Mouse (Mus musculus): ENCODE data around the gene Gm49405. TPM values are rescaled to one million over a fixed set of nuclear protein-coding genes. Genes with fewer than 3 reads are reported as not detected.
"Not testable (repeated sequence)": the region's sequence is repeated elsewhere in the genome, so short reads cannot be mapped to it uniquely, and the experiment has no call there.

Gene Gm49405
- total RNA-seq, 1 experiment from 2014 or later = 1.4 TPM

DNA sequence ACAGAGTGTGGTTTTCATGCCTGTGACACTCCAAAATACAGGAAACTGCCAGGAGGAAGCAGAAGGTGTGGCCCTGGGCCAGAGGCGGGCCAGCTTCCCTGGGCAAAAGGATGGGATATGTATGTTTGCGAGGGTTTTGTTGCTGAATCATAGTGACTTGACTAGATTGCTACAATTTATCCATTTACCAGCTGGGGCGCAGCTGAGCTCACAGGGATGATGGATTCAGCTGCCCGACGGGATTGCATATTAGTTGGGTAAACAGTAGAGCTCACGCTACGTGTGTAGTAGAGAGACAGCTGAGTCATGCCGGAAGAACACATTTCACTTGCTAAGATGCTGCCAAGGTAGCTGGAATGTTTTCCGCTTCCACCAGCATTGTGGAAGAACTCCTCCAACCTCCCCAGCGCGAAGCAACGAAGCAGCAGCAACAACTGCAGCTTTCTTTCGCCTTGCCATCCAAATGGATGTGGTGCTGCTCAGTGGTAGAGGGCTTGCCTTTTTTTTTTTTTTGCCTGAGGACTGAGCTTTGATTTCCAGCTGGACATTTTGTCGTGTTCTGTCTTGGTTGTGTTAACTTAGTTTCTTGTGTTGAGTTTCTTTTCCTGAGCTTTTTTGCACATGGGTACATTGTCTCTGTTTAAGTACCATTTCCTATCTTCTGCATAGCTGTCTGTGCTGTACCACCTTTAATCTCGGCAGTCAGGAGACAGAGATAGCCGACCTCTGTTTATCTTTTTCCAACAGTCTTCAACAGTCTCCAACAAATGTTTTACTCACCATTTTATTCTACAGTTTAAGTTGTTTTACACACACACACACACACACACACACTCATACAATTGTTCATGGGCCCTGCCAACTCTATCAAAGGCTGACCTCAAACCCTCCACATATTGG lies 45.8 kb downstream of the Gm49405 start, which contains the start of gene Gstp2:
Gene Gstp2 (minus strand): TSS at position 58 of the 900 bp plus-strand sequence.
- peak; percentile 59; the same call in 1 of the 2 replicates for ATAC-seq (replicated peaks; ENCODE audit: low read depth, poor library complexity, severe bottlenecking)

DNA sequence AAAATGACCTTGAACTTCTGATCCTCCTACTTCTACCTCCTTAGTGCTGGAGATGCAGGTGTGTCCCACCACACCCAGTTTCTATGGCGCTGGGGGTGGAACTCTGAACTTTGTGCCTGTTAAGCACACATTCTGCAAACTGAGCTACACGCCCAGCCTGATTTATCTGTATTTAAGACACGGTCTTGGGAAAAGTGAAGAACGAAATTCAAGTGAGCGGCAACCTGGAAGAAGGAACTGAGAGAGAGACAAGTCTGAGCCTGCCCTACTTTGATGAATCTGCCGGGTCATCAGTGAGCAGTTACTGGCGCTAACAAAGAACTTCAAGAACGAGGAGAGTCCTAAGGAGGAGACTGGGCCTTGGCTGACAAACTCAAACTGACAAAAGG lies 46.4 kb downstream of the Gm49405 start:
- ATAC-seq (replicated peaks; ENCODE audit: low read depth, poor library complexity, severe bottlenecking) = no peak

DNA sequence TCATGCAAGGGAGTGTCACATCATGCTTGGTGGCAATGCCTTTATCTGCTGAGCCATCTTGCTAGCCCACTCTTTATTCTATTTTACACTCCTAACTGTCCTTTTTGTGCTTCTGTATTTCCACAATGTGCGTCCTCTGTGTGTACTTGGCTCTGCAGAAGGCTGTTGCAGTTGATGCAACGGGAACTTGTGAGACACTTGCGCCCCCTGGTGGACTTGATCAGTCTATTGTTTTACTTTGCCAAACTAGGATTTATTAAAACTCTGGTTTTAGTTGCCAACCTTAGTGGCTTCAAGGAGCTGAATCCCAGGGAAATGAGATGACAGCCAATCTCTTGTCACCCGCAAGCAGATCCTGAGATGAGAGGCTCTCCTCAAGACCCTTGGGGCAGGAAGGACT lies 47.4 kb downstream of the Gm49405 start:
- ATAC-seq (replicated peaks; ENCODE audit: low read depth, poor library complexity, severe bottlenecking) = peak; percentile 69

GRCm38 (mm10) chr19:4049069-4049468 lies 48.6 kb downstream of the Gm49405 start:
- not testable (repeated sequence) for ATAC-seq (replicated peaks; ENCODE audit: low read depth, poor library complexity, severe bottlenecking)

DNA sequence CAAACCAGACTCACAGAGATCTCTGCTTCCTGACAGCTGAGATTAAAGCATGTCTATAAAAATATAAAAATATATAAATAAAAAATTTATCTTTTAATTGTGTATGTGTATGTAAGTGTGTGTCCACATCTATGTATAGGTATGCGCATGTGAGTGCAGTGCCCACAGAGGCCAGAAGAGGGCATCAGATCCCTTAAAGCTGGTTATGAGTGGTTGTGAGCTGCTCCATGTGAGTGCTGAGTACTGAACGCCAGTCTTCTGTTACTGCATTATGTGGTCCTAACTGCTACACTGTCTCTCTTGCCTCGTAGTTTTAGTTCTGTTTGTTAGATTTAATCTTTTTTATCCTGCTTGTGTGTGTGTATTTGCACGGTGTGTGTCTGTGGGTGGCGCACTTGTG lies 50.6 kb downstream of the Gm49405 start:
- ATAC-seq (replicated peaks; ENCODE audit: low read depth, poor library complexity, severe bottlenecking) = no peak

GRCm38 (mm10) chr19:4051741-4052515 lies 51.5 kb downstream of the Gm49405 start:
- 0 out of 2 replicates have a peak, but pooled peaks have one; percentile 45 for ATAC-seq (replicated peaks; ENCODE audit: low read depth, poor library complexity, severe bottlenecking)

DNA sequence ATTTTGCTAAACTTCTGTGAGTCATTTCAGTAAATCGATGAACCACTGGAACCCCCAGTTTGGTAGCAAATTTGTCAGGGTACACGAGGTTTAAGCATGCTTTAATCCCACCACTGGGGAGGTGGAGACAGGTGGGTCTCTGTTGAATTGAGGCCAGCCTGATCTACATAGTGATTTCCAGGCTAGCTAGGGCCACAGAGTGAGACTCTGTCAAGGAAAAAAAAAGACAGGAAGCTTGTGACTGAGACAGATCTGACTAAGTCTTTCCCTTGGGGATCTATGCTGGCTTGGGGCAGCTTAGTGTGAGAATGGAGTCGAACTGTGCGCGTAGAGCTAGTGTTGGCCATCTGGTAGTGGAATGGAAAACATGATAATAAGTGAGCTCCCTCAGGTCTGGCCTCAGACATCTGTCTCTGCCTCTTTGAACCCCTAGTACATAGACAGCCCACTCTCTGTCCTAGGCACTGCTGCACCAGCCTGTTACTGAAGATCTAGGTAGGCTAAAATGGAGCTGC lies 52.1 kb downstream of the Gm49405 start:
- no peak for ATAC-seq (replicated peaks; ENCODE audit: low read depth, poor library complexity, severe bottlenecking)

- ATAC-seq (replicated peaks; ENCODE audit: low read depth, poor library complexity, severe bottlenecking) = no peak
Observed at GRCm38 (mm10) chr19:4054613-4055012, 54.2 kb downstream of the Gm49405 start.

Other genes with a start within 250 kb of the Gm49405 start
- 36.5 and 51.6 TPM in 2 replicates for gene Kmt5b, start 233.2 kb upstream of the Gm49405 start, total RNA-seq (2017)
- 30.9 and 46.5 TPM in 2 replicates for gene Chka, start 148.9 kb upstream of the Gm49405 start, total RNA-seq (2017)
- 37.0 and 49.2 TPM in 2 replicates for gene Tcirg1, start 93.5 kb upstream of the Gm49405 start, total RNA-seq (2017)
- 79.4 and 83.5 TPM in 2 replicates for gene Ndufs8, start 87.9 kb upstream of the Gm49405 start, total RNA-seq (2017)
- 1.6 and 3.2 TPM in 2 replicates for gene Aldh3b1, start 70.8 kb upstream of the Gm49405 start, total RNA-seq (2017)
- gene Unc93b1, start 65.4 kb upstream of the Gm49405 start, total RNA-seq (2017) = 83.0 and 99.7 TPM in 2 replicates
- 0.41 TPM in 1 of 2 replicates, not detected in the other for gene Aldh3b3, start 42.0 kb upstream of the Gm49405 start, total RNA-seq (2017)
- gene Aldh3b2, start 28.3 kb upstream of the Gm49405 start, total RNA-seq (2017) = 0.59 TPM in 1 of 2 replicates, not detected in the other
- gene Acy3, start 14.1 kb upstream of the Gm49405 start, total RNA-seq (2017) = 2.1 and 5.4 TPM in 2 replicates
- gene Tbx10, start 7.9 kb upstream of the Gm49405 start, total RNA-seq (2017) = not detected in 2 replicates
- gene Nudt8, start within 50 bp of the Gm49405 start, total RNA-seq (2017) = 7.9 and 22.1 TPM in 2 replicates
- 0.41 and 3.6 TPM in 2 replicates for gene Doc2g, start 2.7 kb downstream of the Gm49405 start, total RNA-seq (2017)
- 199 and 200 TPM in 2 replicates for gene Ndufv1, start 12.2 kb downstream of the Gm49405 start, total RNA-seq (2017)
- gene Gstp1, start 37.4 kb downstream of the Gm49405 start, total RNA-seq (2017) = 82.5 and 95.6 TPM in 2 replicates
- gene Gstp2, start 45.4 kb downstream of the Gm49405 start, total RNA-seq (2017) = 0.69 and 8.6 TPM in 2 replicates
- gene Gstp3, start 58.9 kb downstream of the Gm49405 start, total RNA-seq (2017) = 8.7 and 10.7 TPM in 2 replicates
- not detected in 2 replicates for gene Cabp2, start 81.0 kb downstream of the Gm49405 start, total RNA-seq (2017)
- 20.3 and 22.3 TPM in 2 replicates for gene Cdk2ap2, start 96.6 kb downstream of the Gm49405 start, total RNA-seq (2017)
- 8.6 and 9.0 TPM in 2 replicates for gene Pitpnm1, start 99.4 kb downstream of the Gm49405 start, total RNA-seq (2017)
- gene Aip, start 125.2 kb downstream of the Gm49405 start, total RNA-seq (2017) = 20.6 and 55.9 TPM in 2 replicates
- not detected in 2 replicates for gene Gpr152, start 139.2 kb downstream of the Gm49405 start, total RNA-seq (2017)
- not detected in 2 replicates for gene Cabp4, start 143.4 kb downstream of the Gm49405 start, total RNA-seq (2017)
- gene Coro1b, start 148.0 kb downstream of the Gm49405 start, total RNA-seq (2017) = 90.1 and 104 TPM in 2 replicates
- 140 and 184 TPM in 2 replicates for gene Ptprcap, start 153.0 kb downstream of the Gm49405 start, total RNA-seq (2017)
- 15.9 and 16.4 TPM in 2 replicates for gene Rps6kb2, start 162.7 kb downstream of the Gm49405 start, total RNA-seq (2017)
- 3.4 and 3.5 TPM in 2 replicates for gene Carns1, start 174.9 kb downstream of the Gm49405 start, total RNA-seq (2017)
- 25.8 and 34.7 TPM in 2 replicates for gene Tbc1d10c, start 190.7 kb downstream of the Gm49405 start, total RNA-seq (2017)
- 450 and 486 TPM in 2 replicates for gene Ppp1ca, start 191.4 kb downstream of the Gm49405 start, total RNA-seq (2017)
- gene Rad9a, start 201.0 kb downstream of the Gm49405 start, total RNA-seq (2017) = 10.7 and 20.5 TPM in 2 replicates
- 2.0 and 5.0 TPM in 2 replicates for gene Clcf1, start 213.6 kb downstream of the Gm49405 start, total RNA-seq (2017)
- not detected in 2 replicates for gene AC109138.7, start 213.7 kb downstream of the Gm49405 start, total RNA-seq (2017)
- gene Pold4, start 231.3 kb downstream of the Gm49405 start, total RNA-seq (2017) = 64.3 and 74.0 TPM in 2 replicates

All from common myeloid progenitor, adult 5-6 weeks (primary cell).